Mouse (Mus musculus) MEL (cell line): Measurements from ENCODE around the gene Nfatc4. TPM values are rescaled to one million over a fixed set of nuclear protein-coding genes. Genes with fewer than 3 reads are reported as not detected.

ENCODE experiments used
- DNase-seq: peaks from one replicate; pipeline ENCODE4 v3.0.0; 2011; ENCODE audit warnings: low read depth, low spot score
- H3K27ac ChIP-seq: 2 replicates; pipeline ENCODE4 v1.5.1; 2012; ENCODE audit warnings: low read depth, mild to moderate bottlenecking, control low read depth, low read length, moderate library complexity; ENCODE audit not compliant: control insufficient read depth
- H3K27me3 ChIP-seq, 2 experiments: fragments of 150-350 bp in 1 of 2; sonication (generic) in 1 of 2; 2 replicates each; pipeline ENCODE4 v1.6.1; 2012; ENCODE audit warnings: low read length in 2 of 2, mild to moderate bottlenecking in 2 of 2, improper control_type of control experiment in 1 of 2, moderate library complexity in 1 of 2; ENCODE audit not compliant: insufficient read depth in 2 of 2, control insufficient read depth in 1 of 2
- H3K36me3 ChIP-seq, 2 experiments: 2 replicates each; pipeline ENCODE4 v1.6.1; 2012 to 2014; ENCODE audit warnings: low read length in 2 of 2, improper control_type of control experiment in 1 of 2, inconsistent platforms in 1 of 2, mild to moderate bottlenecking in 1 of 2; ENCODE audit not compliant: insufficient read depth in 2 of 2, control insufficient read depth in 1 of 2
- H3K4me1 ChIP-seq, 2 experiments: fragments of 150-350 bp in 1 of 2; sonication (generic) in 1 of 2; 2 replicates each; pipeline ENCODE4 v1.6.1; 2012; ENCODE audit warnings: low read length in 2 of 2, improper control_type of control experiment in 1 of 2, mild to moderate bottlenecking in 1 of 2; ENCODE audit not compliant: insufficient read depth in 2 of 2, control insufficient read depth in 1 of 2
- H3K4me3 ChIP-seq, 2 experiments: fragments of 150-350 bp in 1 of 2; sonication (generic) in 1 of 2; 2 replicates each; pipeline ENCODE4 v1.5.1; 2012; ENCODE audit warnings: low read depth in 2 of 2, low read length in 2 of 2, mild to moderate bottlenecking in 2 of 2, moderate library complexity in 2 of 2, control low read depth in 1 of 2, improper control_type of control experiment in 1 of 2; ENCODE audit not compliant: control insufficient read depth in 1 of 2, insufficient read depth in 1 of 2
- H3K79me2 ChIP-seq: 2 replicates; pipeline ENCODE4 v1.6.1; 2012; ENCODE audit warnings: mild to moderate bottlenecking, low read length, moderate library complexity; ENCODE audit not compliant: control insufficient read depth, poor library complexity, insufficient read depth
- H3K9ac ChIP-seq: 2 replicates; pipeline ENCODE4 v1.6.1; 2012; ENCODE audit warnings: low read depth, mild to moderate bottlenecking, control low read depth, low read length, moderate library complexity; ENCODE audit not compliant: control insufficient read depth, poor library complexity, severe bottlenecking
- H3K9me3 ChIP-seq: fragments of 150-350 bp; sonication (generic); replicated peaks from 2 replicates; pipeline ENCODE4 v1.6.1; 2012; ENCODE audit warnings: mild to moderate bottlenecking, low read length, improper control_type of control experiment, moderate library complexity; ENCODE audit not compliant: insufficient read depth
- BHLHE40 ChIP-seq: IDR thresholded peaks from 2 replicates; pipeline ENCODE4 v1.6.1; 2012; ENCODE audit warnings: low read depth, mild to moderate bottlenecking, inconsistent platforms, low read length, improper control_type of control experiment, borderline replicate concordance
- CHD1 ChIP-seq: IDR thresholded peaks from 2 replicates; pipeline ENCODE4 v1.6.1; 2012; ENCODE audit warnings: low read depth, mild to moderate bottlenecking, inconsistent platforms, low read length, improper control_type of control experiment
- CHD2 ChIP-seq: IDR thresholded peaks from 2 replicates; pipeline ENCODE4 v1.6.1; 2011; ENCODE audit warnings: low read length, improper control_type of control experiment
- CTCF ChIP-seq, 3 experiments: IDR thresholded peaks in 2 of 3; conservative IDR thresholded peaks in 1 of 3; 2 replicates each; pipeline ENCODE4 v1.5.1; 2011 to 2012; ENCODE audit warnings: low read length in 3 of 3, low read depth in 2 of 3, mild to moderate bottlenecking in 2 of 3, improper control_type of control experiment in 1 of 3, inconsistent platforms in 1 of 3, mixed read lengths in 1 of 3, moderate library complexity in 1 of 3; ENCODE audit not compliant: control insufficient read depth in 1 of 3, insufficient read depth in 1 of 3, poor library complexity in 1 of 3, severe bottlenecking in 1 of 3
- ELF1 ChIP-seq: IDR thresholded peaks from 2 replicates; pipeline ENCODE4 v1.6.1; 2014; ENCODE audit warnings: low read depth, mild to moderate bottlenecking, inconsistent platforms, low read length, improper control_type of control experiment, moderate library complexity
- ETS1 ChIP-seq: IDR thresholded peaks from 2 replicates; pipeline ENCODE4 v1.6.1; 2012; ENCODE audit warnings: low read depth, mild to moderate bottlenecking, inconsistent platforms, low read length, improper control_type of control experiment, moderate library complexity
- GABPA ChIP-seq: IDR thresholded peaks from 2 replicates; pipeline ENCODE4 v1.6.1; 2012; ENCODE audit warnings: low read depth, mild to moderate bottlenecking, inconsistent platforms, low read length, improper control_type of control experiment, moderate library complexity
- GATA1 ChIP-seq: IDR thresholded peaks from 2 replicates; pipeline ENCODE4 v1.6.1; 2011; ENCODE audit warnings: low read depth, low read length, improper control_type of control experiment
- HCFC1 ChIP-seq: IDR thresholded peaks from 2 replicates; pipeline ENCODE4 v1.6.1; 2012; ENCODE audit warnings: low read depth, mild to moderate bottlenecking, inconsistent platforms, low read length, improper control_type of control experiment, moderate library complexity
- JUND ChIP-seq: IDR thresholded peaks from 2 replicates; pipeline ENCODE4 v1.6.1; 2011; ENCODE audit warnings: low read depth, mild to moderate bottlenecking, improper control_type of control experiment, low read length
- MAFK ChIP-seq: IDR thresholded peaks from 2 replicates; pipeline ENCODE4 v1.6.1; 2011; ENCODE audit warnings: low read depth, mild to moderate bottlenecking, low read length, improper control_type of control experiment, borderline replicate concordance
- MAX ChIP-seq: IDR thresholded peaks from 2 replicates; pipeline ENCODE4 v1.6.1; 2011; ENCODE audit warnings: low read length, improper control_type of control experiment
- MEF2A ChIP-seq: IDR thresholded peaks from 2 replicates; pipeline ENCODE4 v1.6.1; 2014; ENCODE audit warnings: low read depth, mild to moderate bottlenecking, inconsistent platforms, low read length, improper control_type of control experiment; ENCODE audit not compliant: poor library complexity, insufficient replicate concordance, severe bottlenecking; ENCODE audit errors: extremely low read depth
- MXI1 ChIP-seq: IDR thresholded peaks from 2 replicates; pipeline ENCODE4 v1.6.1; 2011; ENCODE audit warnings: mild to moderate bottlenecking, low read depth, low read length, improper control_type of control experiment
- MYC ChIP-seq: IDR thresholded peaks from 2 replicates; pipeline ENCODE4 v1.6.1; 2011; ENCODE audit warnings: low read depth, mild to moderate bottlenecking, low read length, improper control_type of control experiment, moderate library complexity
- NELFE ChIP-seq: IDR thresholded peaks from 2 replicates; pipeline ENCODE4 v1.6.1; 2011; ENCODE audit warnings: low read depth, low read length, improper control_type of control experiment
- NRF1 ChIP-seq: IDR thresholded peaks from 2 replicates; pipeline ENCODE4 v1.6.1; 2014; ENCODE audit warnings: low read depth, mild to moderate bottlenecking, inconsistent platforms, low read length, improper control_type of control experiment, moderate library complexity; ENCODE audit not compliant: poor library complexity, insufficient read depth, severe bottlenecking
- POLR2A ChIP-seq, 2 experiments: IDR thresholded peaks; 2 replicates each; pipeline ENCODE4 v1.6.1; 2011 to 2012; ENCODE audit warnings: low read length in 2 of 2, mild to moderate bottlenecking in 2 of 2, control low read depth in 1 of 2, improper control_type of control experiment in 1 of 2, low read depth in 1 of 2, moderate library complexity in 1 of 2; ENCODE audit not compliant: control insufficient read depth in 1 of 2, insufficient read depth in 1 of 2, poor library complexity in 1 of 2
- POLR2AphosphoS2 ChIP-seq: IDR thresholded peaks from 2 replicates; pipeline ENCODE4 v1.6.1; 2011; ENCODE audit warnings: low read length, improper control_type of control experiment
- POLR2AphosphoS5 ChIP-seq: IDR thresholded peaks from 2 replicates; pipeline ENCODE4 v1.6.1; 2012; ENCODE audit warnings: low read depth, borderline replicate concordance, mild to moderate bottlenecking, inconsistent platforms, low read length, moderate library complexity, mixed read lengths
- RAD21 ChIP-seq: IDR thresholded peaks from 2 replicates; pipeline ENCODE4 v1.6.1; 2011; ENCODE audit warnings: mild to moderate bottlenecking, low read depth, low read length, improper control_type of control experiment
- RCOR1 ChIP-seq: IDR thresholded peaks from 2 replicates; pipeline ENCODE4 v1.6.1; 2012; ENCODE audit warnings: low read depth, mild to moderate bottlenecking, inconsistent platforms, low read length, improper control_type of control experiment
- SIN3A ChIP-seq: IDR thresholded peaks from 2 replicates; pipeline ENCODE4 v1.6.1; 2012; ENCODE audit warnings: low read length, improper control_type of control experiment, inconsistent platforms
- SMC3 ChIP-seq: IDR thresholded peaks from 2 replicates; pipeline ENCODE4 v1.6.1; 2011; ENCODE audit warnings: low read depth, low read length, improper control_type of control experiment
- TAL1 ChIP-seq: IDR thresholded peaks from 2 replicates; pipeline ENCODE4 v1.6.1; 2012; ENCODE audit warnings: mild to moderate bottlenecking, inconsistent platforms, low read length, moderate library complexity, mixed read lengths
- TBP ChIP-seq: IDR thresholded peaks from 2 replicates; pipeline ENCODE4 v1.8.0; 2011; ENCODE audit warnings: low read depth, low read length, improper control_type of control experiment
- TCF12 ChIP-seq: IDR thresholded peaks from 2 replicates; pipeline ENCODE4 v1.6.1; 2014; ENCODE audit warnings: low read depth, mild to moderate bottlenecking, inconsistent platforms, low read length, improper control_type of control experiment, moderate library complexity
- UBTF ChIP-seq: IDR thresholded peaks from 2 replicates; pipeline ENCODE4 v1.6.1; 2012; ENCODE audit warnings: low read depth, mild to moderate bottlenecking, inconsistent platforms, low read length, improper control_type of control experiment, moderate library complexity, borderline replicate concordance; ENCODE audit not compliant: insufficient read depth
- USF1 ChIP-seq: IDR thresholded peaks from 2 replicates; pipeline ENCODE4 v1.6.1; 2014; ENCODE audit warnings: low read depth, mild to moderate bottlenecking, inconsistent platforms, low read length, improper control_type of control experiment, moderate library complexity
- USF2 ChIP-seq, 2 experiments: IDR thresholded peaks; 2 replicates each; pipeline ENCODE4 v1.6.1; 2011 to 2012; ENCODE audit warnings: improper control_type of control experiment in 2 of 2, low read length in 2 of 2, borderline replicate concordance in 1 of 2, inconsistent platforms in 1 of 2, low read depth in 1 of 2, mild to moderate bottlenecking in 1 of 2; ENCODE audit not compliant: insufficient read depth in 1 of 2
- ZC3H11A ChIP-seq: IDR thresholded peaks from 2 replicates; pipeline ENCODE4 v1.6.1; 2012; ENCODE audit warnings: low read depth, mild to moderate bottlenecking, inconsistent platforms, low read length, improper control_type of control experiment
- ZKSCAN1 ChIP-seq: IDR thresholded peaks from 2 replicates; pipeline ENCODE4 v1.6.1; 2012; ENCODE audit warnings: low read depth, mild to moderate bottlenecking, inconsistent platforms, low read length, improper control_type of control experiment, moderate library complexity
- ZMIZ1 ChIP-seq: IDR thresholded peaks from 2 replicates; pipeline ENCODE4 v1.6.1; 2012; ENCODE audit warnings: low read depth, mild to moderate bottlenecking, inconsistent platforms, low read length, improper control_type of control experiment, moderate library complexity
- ZNF384 ChIP-seq: IDR thresholded peaks from 2 replicates; pipeline ENCODE4 v1.6.1; 2012; ENCODE audit warnings: low read depth, mild to moderate bottlenecking, inconsistent platforms, low read length, improper control_type of control experiment
- polyA plus RNA-seq, 2 experiments: library from polyadenylated mRNA; stranded (reverse) in 1 of 2; unstranded in 1 of 2; fragments of >175 nt in 1 of 2; fragments of >200 nt in 1 of 2; gene quantifications; 2 replicates each; pipeline versions ENCODE4 v1.2.1 to v1.2.4; 2012; ENCODE audit warnings: low replicate concordance in 2 of 2, low read depth in 1 of 2; ENCODE audit not compliant: insufficient read length in 2 of 2, insufficient read depth in 1 of 2, missing spikeins in 1 of 2
- total RNA-seq: library from RNA; depleted of rRNA; stranded (reverse); fragments of 300-350 nt; gene quantifications from 2 replicates; pipeline ENCODE4 v1.2.3, GENCODE M21; 2012

Nfatc4 gene
- total and polyA plus RNA-seq, 3 experiments, result 0.27 to 0.71 TPM; not detected in 1

DNA sequence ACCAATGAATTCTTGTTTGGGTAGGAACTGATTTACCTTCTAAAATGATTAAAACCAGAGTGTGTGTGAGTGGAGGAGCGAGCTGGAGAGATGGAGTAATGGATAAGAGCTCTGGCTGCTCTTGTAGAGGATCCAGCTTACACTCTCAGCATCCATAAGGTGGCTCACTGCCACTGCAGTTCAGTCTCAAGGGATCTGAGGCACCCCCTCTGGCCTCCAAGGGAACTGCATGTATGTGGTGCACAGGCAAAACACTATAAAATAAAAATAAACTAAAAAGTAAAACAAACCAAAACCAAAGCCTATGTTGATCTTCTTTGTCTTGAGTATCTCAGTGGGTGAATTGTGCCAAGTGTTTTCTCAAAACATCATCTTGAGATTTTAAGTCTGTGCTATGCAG, 56.7 kb downstream of the Nfatc4 start (continued):
- TF ChIP-seq ELF1 (no peak), MAFK (no peak), SIN3A (peak; percentile 45; the same call in 1 of the 2 replicates)
- TF ChIP-seq, all 39 proteins: peak for 8

DNA sequence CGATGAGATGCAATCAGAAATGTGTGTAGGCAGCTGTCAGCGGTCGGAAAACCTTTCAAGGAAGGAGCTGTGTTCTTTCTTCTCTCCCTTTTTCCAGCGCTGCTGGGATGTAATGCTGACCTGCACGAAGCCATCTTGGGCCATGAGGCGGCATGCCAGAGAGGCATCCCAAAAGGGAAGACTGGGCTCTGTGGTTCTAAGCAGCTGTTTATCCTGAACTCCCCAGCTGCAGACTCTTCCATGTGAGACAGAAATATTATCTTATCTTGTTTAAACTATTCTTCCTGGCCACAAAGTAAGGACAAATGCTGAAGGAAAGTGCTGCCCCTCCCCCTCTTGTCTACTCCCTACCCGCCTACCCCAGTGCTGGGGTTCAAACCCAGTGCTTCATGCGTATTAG, 58.0 kb downstream of the Nfatc4 start:
- H3K79me2 ChIP-seq, result peaks cover 4% of the 10 kb centered on the region; the same call in 1 of the 2 replicates
- peak; percentile 64 for DNase-seq
- no peak overlapping the region for H3K4me3 ChIP-seq
- H3K4me1 ChIP-seq, result peaks cover 4 to 29% of the 10 kb centered on the region in 2 experiments
- no peak overlapping the region for H3K9ac ChIP-seq
- no peak overlapping the region for H3K27ac ChIP-seq
- no peaks in the 10 kb centered on the region for H3K27me3 ChIP-seq
- H3K9me3 ChIP-seq, result no peaks in the 10 kb centered on the region
- peaks cover 0 to 7% of the 10 kb centered on the region in 2 experiments; a peak in 2 of 4 replicates for H3K36me3 ChIP-seq
- TF ChIP-seq MEF2A (no peak), USF2 (IDR thresholded peaks at IDR 0.05; ENCODE audit: borderline replicate concordance in 1 of 2, insufficient read depth in 1 of 2, low read depth in 1 of 2, low read length in 2 of 2) (no peak), ZC3H11A (no peak), JUND (no peak), MXI1 (0 out of 2 replicates have a peak, but pooled peaks have one; percentile 42), TBP (no peak), POLR2AphosphoS5 (no peak), RCOR1 (peak; percentile 50; the same call in 1 of the 2 replicates), ZKSCAN1 (no peak), TCF12 (peak; percentile 95), BHLHE40 (peak; percentile 72; the same call in 1 of the 2 replicates), GATA1 (peak; percentile 80), ZNF384 (no peak), ZMIZ1 (no peak), ETS1 (peak; percentile 96), SIN3A (peak; percentile 68), HCFC1 (no peak), CHD1 (no peak), NRF1 (no peak), CTCF (IDR thresholded peaks at IDR 0.05 in 2 of 3, conservative IDR thresholded peaks at IDR 0.05 in 1 of 3; ENCODE audit: control insufficient read depth in 1 of 3, insufficient read depth in 1 of 3, low read depth in 2 of 3, low read length in 3 of 3, poor library complexity in 1 of 3, severe bottlenecking in 1 of 3) (no peak), UBTF (no peak), CHD2 (peak; percentile 48; the same call in 1 of the 2 replicates), POLR2A (IDR thresholded peaks at IDR 0.05; ENCODE audit: control insufficient read depth in 1 of 2, insufficient read depth in 1 of 2, low read depth in 1 of 2, low read length in 2 of 2, poor library complexity in 1 of 2) (no peak), ELF1 (0 out of 2 replicates have a peak, but pooled peaks have one; percentile 34), GABPA (no peak), MAFK (0 out of 2 replicates have a peak, but pooled peaks have one; percentile 40), MYC (peak; percentile 44; the same call in 1 of the 2 replicates), POLR2AphosphoS2 (no peak), MAX (no peak), TAL1 (peak; percentile 76), NELFE (no peak), SMC3 (no peak), USF1 (no peak), RAD21 (no peak)
